Mouse (Mus musculus) NIH3T3 (cell line): ENCODE measurements around the gene Crygc.
"Not testable (repeated sequence)": the region's sequence is repeated elsewhere in the genome, so short reads cannot be mapped to it uniquely, and the experiment has no call there.

Source experiments
- DNase-seq: peaks from one replicate; pipeline ENCODE4 v3.0.0-alpha.2; 2012; ENCODE audit warnings: low read depth

Crygc gene

DNA sequence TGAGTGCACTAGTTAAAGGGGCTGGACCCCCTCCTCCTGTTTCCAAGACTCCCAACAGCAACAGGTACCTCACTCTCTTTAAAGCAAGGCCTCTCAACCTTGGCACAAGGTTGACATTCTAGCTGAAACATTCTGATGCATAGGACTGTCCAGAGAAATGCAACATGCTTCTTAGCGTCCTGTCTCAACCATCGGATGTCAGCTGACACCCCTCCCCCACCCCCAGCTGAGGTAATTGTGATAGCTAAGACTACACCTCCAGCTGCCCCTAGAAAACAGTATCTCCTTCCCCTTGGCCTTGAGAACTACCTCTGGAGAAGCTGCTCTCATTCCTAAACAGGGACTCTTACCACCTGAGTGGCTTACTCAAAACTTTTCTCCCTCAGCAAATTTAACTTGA lies 21.3 kb downstream of the Crygc start:
- DNase-seq = no peak

DNA sequence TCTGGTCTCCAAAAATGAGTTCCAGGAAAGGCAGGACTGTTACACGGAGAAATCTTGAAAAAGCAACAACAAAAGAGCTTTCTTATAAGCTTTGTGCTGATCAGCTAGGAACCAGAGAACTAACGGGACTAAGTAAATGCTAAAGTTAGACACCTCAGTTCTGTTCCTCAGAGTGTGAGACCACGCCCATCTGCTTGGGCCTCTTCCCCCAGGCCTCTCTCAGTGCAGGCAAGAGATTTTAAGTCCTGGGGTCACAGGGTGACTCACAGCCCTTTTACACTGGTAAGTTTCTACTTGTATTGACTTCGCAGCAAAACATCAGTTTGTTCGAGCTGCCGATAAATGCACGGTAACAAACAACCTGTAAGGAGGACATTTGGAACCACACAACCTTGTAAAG lies 21.8 kb downstream of the Crygc start:
- DNase-seq = peak; percentile 30

DNA sequence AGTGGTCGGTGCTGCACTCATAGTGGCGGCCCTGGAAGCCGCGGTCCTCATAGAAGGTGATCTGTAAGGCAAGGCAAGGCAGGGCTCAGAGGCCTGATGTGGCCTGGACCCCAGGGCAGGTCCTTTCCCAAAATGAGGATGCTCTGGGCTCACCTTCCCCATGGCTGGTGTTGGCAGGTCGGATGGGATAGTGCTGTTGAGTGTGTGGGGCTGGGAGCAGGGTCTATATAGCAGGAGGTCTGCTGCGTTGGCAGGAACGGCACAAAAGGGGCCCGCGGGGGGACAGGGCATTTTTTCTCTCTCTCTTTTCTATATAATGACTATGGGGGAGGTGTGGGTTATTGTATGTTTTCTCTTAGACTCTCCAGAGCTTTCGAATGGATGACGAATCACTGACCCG lies 22.5 kb downstream of the Crygc start, which contains the start of gene Cryge:
TSS of gene Cryge (minus strand) at position 198 of the 400 bp plus-strand sequence.
- DNase-seq = not testable (repeated sequence)

DNA sequence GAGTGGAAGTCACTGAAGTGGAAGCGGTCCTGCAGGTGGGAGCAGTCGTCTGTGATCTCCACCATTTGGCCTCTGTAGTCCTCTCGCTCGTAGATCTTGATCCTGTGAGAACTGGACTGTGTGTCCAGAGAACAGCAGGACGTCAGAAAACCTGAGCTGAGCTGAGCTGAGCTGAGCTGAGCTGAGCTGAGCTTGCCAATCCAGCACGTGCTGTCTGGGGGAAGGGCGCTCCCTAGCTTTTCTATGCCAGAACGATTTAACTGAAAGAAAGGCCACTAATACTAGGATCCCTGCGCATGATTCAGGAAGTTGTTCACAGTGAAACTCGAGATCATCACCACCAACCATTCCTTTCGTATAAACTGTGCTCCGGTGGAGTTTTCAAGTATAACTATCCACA lies 24.7 kb downstream of the Crygc start:
- peak; percentile 77 for DNase-seq

DNA sequence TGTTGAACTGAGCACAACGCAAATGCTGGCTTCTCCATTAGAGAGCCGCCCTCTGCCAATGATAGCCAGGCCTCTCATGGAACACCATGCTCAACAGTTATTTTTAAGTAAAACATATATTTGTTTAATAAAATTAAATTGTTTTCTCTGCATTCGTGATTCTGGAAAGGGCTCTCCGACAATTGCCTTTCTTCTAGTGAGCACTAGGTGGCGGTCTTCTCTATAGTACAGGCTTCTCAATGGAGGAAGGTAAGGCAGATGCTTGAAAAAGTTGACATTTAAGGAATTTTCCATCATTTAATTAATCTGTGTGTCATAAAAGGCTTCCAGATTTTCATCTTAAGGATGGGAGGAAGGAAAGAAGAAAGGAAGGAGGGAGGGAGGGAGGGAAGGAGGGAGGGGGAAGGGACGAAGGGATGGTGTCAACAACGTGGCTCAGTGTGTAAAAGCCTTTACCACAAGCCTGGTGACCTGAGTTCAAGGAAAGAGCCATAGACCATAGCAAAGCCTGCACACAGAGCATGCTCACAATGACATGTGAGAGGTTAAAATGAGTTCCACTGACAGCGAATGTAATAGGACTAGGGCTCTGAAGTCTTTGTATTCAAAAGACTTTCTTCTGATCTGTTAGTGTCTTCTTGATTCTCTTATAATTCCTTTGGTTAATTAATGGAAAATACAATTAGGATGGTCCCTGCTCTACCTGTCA lies 26.9 kb downstream of the Crygc start:
- DNase-seq = peak; percentile 76

DNA sequence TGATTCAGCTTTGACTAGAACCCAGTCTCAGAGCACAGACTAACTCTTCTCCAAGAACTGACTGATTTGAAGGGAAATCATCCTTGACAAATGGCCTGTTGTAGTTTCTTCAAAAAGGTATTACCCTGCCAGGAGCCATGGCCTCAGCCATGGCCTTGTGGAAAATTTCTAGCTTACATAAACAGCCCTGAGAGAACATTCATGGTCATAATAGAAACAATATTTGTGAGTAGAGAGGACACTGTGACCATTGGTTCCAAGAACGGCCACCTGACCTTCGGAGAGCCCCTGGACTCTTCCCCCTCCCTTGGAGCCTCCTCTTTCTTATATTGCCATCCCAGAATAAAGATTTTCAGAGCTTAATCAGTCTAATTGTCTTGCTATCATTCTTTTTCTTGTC lies 30.1 kb downstream of the Crygc start:
- no peak for DNase-seq

DNA sequence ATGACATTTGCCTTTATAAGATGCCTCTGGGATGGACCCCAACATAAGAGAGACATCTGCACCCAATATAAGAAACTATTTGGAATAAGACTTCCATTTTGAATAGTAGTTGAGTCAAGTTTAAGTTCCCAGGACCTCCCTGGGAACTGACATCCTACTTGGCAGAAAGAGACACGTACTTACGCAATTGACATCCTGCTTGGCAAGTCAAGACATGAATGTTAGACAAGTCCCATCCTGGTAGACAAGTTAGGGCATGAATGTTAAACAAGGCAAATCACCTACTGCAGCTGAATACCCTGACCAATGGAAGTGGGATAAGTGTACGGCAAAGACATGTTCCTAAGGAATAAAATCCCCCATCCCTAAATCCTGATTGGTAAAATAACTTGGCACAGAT lies 31.7 kb downstream of the Crygc start:
- DNase-seq = peak; percentile 25

DNA sequence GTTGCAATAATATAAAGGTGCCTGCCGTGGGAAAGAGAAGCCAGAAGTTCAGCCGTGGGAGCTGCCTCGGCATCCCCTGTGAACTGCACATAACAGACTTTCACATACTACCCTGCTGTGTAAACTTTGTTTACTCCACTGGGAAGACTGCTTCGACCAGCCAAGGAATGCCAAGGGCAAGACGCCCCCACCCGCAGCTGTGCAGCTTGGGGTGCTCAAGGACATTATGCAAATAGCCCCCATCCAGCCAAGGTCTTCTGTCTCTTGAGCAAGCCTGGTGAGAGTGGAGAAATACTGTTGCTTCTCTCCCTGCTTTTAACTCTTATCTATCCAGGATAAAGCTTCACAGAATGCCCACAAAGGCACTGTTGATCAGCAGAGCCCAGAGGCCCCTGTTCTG lies 32.7 kb downstream of the Crygc start:
- DNase-seq = no peak

DNA sequence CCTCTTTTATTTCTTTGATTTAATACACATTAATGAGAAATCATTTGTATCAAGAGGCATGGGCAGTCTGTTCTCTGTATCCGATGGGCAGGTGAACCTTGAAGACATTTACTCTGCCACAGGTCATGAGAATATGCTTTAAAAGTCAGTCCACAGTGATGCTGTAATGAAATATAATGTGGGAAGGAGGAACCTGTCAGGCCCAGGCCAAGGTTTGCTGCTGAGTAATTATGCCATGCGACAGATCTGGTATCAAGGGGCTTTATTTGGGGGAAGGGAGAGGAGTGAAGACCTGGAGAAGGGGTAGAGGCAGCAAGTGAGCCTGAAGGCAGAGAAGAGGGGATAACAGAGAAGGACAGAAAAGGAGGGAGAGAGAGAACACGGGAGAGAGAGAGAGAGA lies 33.8 kb downstream of the Crygc start:
- DNase-seq = no peak

DNA sequence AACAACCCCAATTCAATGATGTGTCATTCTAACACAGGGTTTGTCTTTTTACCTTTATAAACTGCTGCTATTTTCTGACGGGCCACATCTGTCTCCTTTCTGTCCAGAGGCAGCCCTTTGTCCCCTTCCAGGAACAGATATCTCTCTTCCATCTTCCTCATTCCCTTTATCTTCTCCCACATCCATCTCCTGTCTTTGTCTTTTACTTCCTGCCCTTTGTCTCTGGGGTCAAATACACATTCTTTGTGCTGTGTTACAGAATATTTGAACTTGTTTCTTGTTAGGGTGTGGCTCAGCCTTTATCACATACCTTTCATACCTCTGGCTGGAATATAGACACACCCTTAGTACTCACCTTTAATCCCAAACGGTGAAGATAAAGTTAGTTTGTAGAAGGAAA lies 35.9 kb downstream of the Crygc start:
- no peak for DNase-seq

DNA sequence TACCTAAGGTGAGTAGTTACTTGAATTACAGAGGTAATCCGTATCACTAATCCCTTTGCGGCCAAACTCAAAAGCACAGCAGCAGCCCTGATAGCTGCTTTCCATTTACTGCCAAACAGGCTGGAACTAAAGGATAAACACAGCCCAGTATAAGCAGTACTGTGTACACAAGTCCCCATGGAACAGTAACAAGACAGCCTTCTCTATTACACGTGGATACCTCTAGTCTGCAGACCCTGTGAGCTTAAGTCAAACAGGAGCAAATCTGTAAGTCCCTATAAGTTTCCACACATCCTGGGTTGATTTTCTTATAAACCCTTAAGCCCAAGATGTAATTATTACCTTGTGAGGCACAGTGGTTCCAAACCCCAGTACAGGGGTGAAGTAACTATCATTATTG lies 38.0 kb downstream of the Crygc start:
- no peak for DNase-seq

DNA sequence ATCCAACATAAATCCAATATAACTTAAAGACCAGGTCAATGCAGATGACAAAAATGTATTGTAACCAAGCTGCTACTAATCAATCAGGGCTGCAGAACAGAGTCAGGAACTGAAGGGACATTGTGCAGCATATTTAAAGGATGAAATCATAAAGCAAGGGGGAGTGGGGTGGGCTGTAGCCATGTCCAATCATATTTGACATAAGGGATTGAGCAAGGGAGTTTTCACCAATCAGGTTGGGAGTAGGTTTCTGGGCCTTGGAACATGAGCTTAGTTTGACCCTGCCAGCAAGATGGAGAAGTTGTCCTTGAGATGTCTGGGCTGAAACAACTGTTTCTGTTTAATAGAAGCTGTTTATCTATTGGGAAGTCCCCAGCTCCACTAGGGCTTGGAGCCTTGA lies 40.8 kb downstream of the Crygc start, which contains the start of gene Akr1cl:
TSS of gene Akr1cl (minus strand) at position 119 of the 400 bp plus-strand sequence.
- no peak for DNase-seq

DNA sequence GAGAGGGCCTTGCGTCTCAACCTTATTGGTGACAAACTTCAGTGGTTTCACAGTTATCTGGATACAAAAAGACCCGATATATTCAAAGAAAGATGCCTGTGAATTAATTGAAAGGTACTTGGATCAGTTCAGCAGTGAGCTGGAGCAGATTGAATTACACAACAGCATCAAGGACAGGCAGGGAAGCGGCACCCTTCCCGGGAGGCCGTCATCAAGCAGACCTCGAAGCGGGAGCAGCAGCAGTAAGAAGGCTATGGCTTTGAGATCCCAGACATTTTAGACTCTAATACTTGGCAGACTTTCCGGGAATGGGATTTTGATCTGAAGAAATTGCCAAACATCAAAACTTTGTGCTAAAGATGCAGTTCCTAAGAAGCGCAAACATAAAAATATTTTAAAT lies 45.3 kb downstream of the Crygc start:
- no peak for DNase-seq
